Mouse (Mus musculus) liver, postnatal 0 days (tissue): ENCODE measurements around the gene Thsd4. TPM values are rescaled to one million over a fixed set of nuclear protein-coding genes. Genes with fewer than 3 reads are reported as not detected.

Experiments
- ATAC-seq: fragments of 200-750 bp; cut with Nextera tagmentation; 2 replicates; pipeline ENCODE4 v1.8.0; 2017; ENCODE audit warnings: mild to moderate bottlenecking, moderate library complexity
- DNase-seq: peaks from one replicate; pipeline ENCODE4 v3.0.0-alpha.2; 2016
- H3K27ac ChIP-seq: fragments of 300-500 bp; sonication (generic); 2 replicates; pipeline ENCODE4 v1.5.1; 2014; ENCODE audit warnings: antibody characterized with exemption, moderate library complexity, mild to moderate bottlenecking, low read depth
- H3K27me3 ChIP-seq: fragments of 300-500 bp; sonication (generic); 2 replicates; pipeline ENCODE4 v1.6.1; 2014; ENCODE audit warnings: low read length, control low read depth, mixed read lengths; ENCODE audit not compliant: insufficient read depth
- H3K36me3 ChIP-seq: fragments of 300-500 bp; sonication (generic); replicated peaks from 2 replicates; pipeline ENCODE4 v1.6.1; 2014; ENCODE audit warnings: mild to moderate bottlenecking, control low read depth, low read length, moderate library complexity, mixed read lengths; ENCODE audit not compliant: insufficient read depth
- H3K4me1 ChIP-seq: fragments of 300-500 bp; sonication (generic); 2 replicates; pipeline ENCODE4 v1.6.1; 2014; ENCODE audit warnings: antibody characterized with exemption, mild to moderate bottlenecking, control low read depth; ENCODE audit not compliant: insufficient read depth
- H3K4me2 ChIP-seq: fragments of 300-500 bp; sonication (generic); 2 replicates; pipeline ENCODE4 v1.6.1; 2014; ENCODE audit warnings: low read depth, mild to moderate bottlenecking, low read length, moderate library complexity, mixed read lengths
- H3K4me3 ChIP-seq: fragments of 300-500 bp; sonication (generic); 2 replicates; pipeline ENCODE4 v1.5.1; 2014; ENCODE audit warnings: low read depth, low read length
- H3K9ac ChIP-seq: fragments of 300-500 bp; sonication (generic); replicated peaks from 2 replicates; pipeline ENCODE4 v1.6.1; 2014; ENCODE audit warnings: mild to moderate bottlenecking, moderate library complexity
- H3K9me3 ChIP-seq: fragments of 300-500 bp; sonication (generic); 2 replicates; pipeline ENCODE4 v1.6.1; 2016; ENCODE audit warnings: mild to moderate bottlenecking, control low read depth, low read length, mixed read lengths
- CTCF ChIP-seq: sonication (generic); IDR thresholded peaks from 2 replicates; pipeline ENCODE4 v1.5.1; 2016; ENCODE audit warnings: antibody characterized with exemption, low read depth
- EP300 ChIP-seq: IDR thresholded peaks from 2 replicates; pipeline ENCODE4 v1.6.1; 2016; ENCODE audit warnings: antibody characterized with exemption, low read depth, mild to moderate bottlenecking
- WGBS: fragments of 180-500 bp; shearing (Covaris S2); extraction: QIAGEN DNeasy Blood & Tissue Kit; methylation state at CpG from one replicate; pipeline ENCODE4 v1.1.7; 2014; ENCODE audit not compliant: insufficient replicate concordance; 5-methylcytosine and 5-hydroxymethylcytosine counted together
- polyA plus RNA-seq: library from polyadenylated mRNA; unstranded; fragments of >200 nt; fragmentation: Nextera tagmentation; extraction: Ambion mirVana; gene quantifications from 2 replicates; pipeline ENCODE4 v1.2.1, GENCODE M21; 2015

Thsd4 gene
- polyA plus RNA-seq, 1 experiment from 2014 or later, result 0.70 TPM

DNA sequence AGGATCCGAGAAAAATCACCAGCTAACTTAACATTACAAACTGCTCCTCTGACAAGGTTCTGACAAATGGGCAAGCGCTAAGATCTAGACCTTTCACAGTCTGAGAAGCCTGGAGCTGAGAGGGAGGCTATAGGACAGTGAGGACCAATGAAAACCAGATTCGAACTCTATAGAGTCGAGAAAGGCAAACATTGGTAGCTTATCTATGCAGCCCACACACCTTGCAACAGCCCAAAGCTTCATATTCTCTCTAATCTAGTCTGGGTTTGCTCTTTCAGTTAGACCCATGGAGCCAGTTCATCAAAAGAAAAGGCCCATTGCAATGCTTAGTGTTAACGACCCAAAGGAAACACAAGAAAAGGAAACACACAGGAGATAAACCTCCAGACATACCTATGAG is 252.0 kb downstream of the Thsd4 start:
- WGBS, result 50% methylated on average over 5 of the region's 5 CpGs
- no peaks in the 10 kb centered on the region for H3K27me3 ChIP-seq
- no peak overlapping the region for H3K4me3 ChIP-seq
- DNase-seq (no peak), ATAC-seq (peak; percentile 56; the same call in 1 of the 2 replicates)
- H3K4me1 ChIP-seq, result no peaks in the 10 kb centered on the region
- no peaks in the 10 kb centered on the region for H3K9me3 ChIP-seq
- no peak overlapping the region for H3K4me2 ChIP-seq
- no peaks in the 10 kb centered on the region for H3K36me3 ChIP-seq
- H3K9ac ChIP-seq, result no peak overlapping the region
- no peak overlapping the region for H3K27ac ChIP-seq
- no peak for TF ChIP-seq CTCF
- 0 out of 2 replicates have a peak, but pooled peaks have one; percentile 21 for TF ChIP-seq EP300

GRCm38 (mm10) chr9:60267273-60267626 is 254.6 kb downstream of the Thsd4 start:
- no peaks in the 10 kb centered on the region for H3K9me3 ChIP-seq
- ATAC-seq, result no peak
- 75% methylated on average over 5 of the region's 5 CpGs for WGBS

DNA sequence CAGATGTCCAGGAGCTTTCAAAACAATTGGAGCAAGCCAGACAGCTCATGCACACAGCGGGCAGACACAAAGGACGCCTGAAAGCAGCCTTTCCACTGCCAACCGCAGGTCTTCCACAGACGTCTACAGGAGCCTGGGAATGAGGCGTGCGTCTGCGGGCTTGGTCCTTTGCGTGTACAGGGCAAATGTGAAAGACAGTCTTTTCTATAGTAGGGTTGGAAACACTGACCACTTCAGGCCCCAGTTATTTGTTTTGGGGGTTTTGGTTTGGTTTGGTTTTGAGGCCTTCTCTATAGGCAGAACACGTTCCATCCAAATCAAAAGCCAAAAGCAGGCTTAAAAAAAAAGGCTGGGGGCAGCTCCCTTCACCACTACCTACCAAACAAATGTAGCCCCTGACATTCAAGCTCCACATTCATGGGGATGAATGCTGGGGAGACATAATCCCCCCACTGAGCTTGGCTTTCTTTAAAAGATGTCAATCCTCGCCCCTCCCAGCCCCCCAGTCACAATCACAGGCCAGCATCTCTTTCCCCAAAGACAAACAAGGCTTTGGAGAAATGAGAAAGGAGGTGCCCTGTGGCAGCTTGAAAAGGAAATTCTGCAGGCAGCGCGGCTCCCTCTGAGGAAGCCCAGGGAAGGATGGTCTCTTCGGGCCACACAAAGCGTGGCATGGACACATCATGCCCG is 255.1 kb downstream of the Thsd4 start:
- Histone ChIP-seq H3K9me3 (no peaks in the 10 kb centered on the region), H3K4me1 (no peaks in the 10 kb centered on the region), H3K9ac (no peak overlapping the region), H3K36me3 (no peaks in the 10 kb centered on the region), H3K27me3 (no peaks in the 10 kb centered on the region), H3K27ac (no peak overlapping the region), H3K4me3 (no peak overlapping the region), H3K4me2 (no peak overlapping the region)
- no peak for DNase-seq
- no peak for ATAC-seq
- WGBS, result 82% methylated on average over 15 of the region's 15 CpGs
- TF ChIP-seq EP300 (no peak), CTCF (no peak)

More at GRCm38 (mm10) chr9:60267273-60267626, 254.6 kb downstream of the Thsd4 start:
- H3K27me3 ChIP-seq, result no peaks in the 10 kb centered on the region
- no peak overlapping the region for H3K27ac ChIP-seq
- no peaks in the 10 kb centered on the region for H3K36me3 ChIP-seq
- H3K9ac ChIP-seq, result no peak overlapping the region
- TF ChIP-seq CTCF (no peak), EP300 (no peak)
- H3K4me2 ChIP-seq, result no peak overlapping the region
- DNase-seq, result no peak
- H3K4me1 ChIP-seq, result no peaks in the 10 kb centered on the region
- H3K4me3 ChIP-seq, result no peak overlapping the region

- H3K4me2 ChIP-seq, result no peak overlapping the region
- H3K27me3 ChIP-seq, result no peaks in the 10 kb centered on the region
- no peak overlapping the region for H3K27ac ChIP-seq
- H3K9ac ChIP-seq, result no peak overlapping the region
- no peak for ATAC-seq
- no peak for DNase-seq
- no peaks in the 10 kb centered on the region for H3K9me3 ChIP-seq
- H3K4me3 ChIP-seq, result no peak overlapping the region
- H3K36me3 ChIP-seq, result no peaks in the 10 kb centered on the region
- whole genome bisulfite sequencing, result 38% methylated on average over 10 of the region's 10 CpGs
- H3K4me1 ChIP-seq, result no peaks in the 10 kb centered on the region
- TF ChIP-seq EP300, result no peak
- no peak for TF ChIP-seq CTCF
Measured at GRCm38 (mm10) chr9:60264586-60265325, 257.1 kb downstream of the Thsd4 start.

DNA sequence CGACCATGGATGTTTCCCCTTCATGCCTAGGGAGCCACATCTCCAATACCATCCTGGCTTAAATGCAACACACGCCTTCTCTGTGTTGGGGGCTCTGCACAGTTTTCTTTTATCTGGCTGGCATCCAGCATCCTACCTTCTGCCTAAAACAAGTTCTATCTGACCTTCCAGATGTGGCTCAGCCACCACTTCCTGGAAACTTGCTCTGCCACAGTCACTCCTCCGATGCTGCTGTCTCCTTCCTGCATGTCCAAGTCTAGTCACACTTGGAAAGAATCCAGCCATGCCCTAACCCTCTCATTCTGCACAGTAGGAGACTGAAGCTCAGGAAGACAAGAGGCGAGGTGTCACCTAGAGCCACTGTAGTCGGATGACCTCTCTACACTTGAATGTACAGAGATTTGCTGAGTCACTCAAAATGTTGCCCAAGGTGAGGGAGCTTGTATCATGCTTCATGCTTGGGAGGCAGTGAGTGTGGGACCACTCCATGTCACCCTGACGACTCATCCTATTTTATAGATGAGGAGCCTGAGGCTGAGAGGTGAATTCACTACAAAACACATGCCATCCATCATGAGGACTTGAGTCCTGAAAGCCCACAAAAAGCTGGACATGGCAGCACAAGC is 259.2 kb downstream of the Thsd4 start:
- Histone ChIP-seq H3K4me2 (no peak overlapping the region), H3K27ac (no peak overlapping the region), H3K4me1 (no peaks in the 10 kb centered on the region), H3K4me3 (no peak overlapping the region), H3K27me3 (no peaks in the 10 kb centered on the region), H3K9ac (no peak overlapping the region), H3K36me3 (no peaks in the 10 kb centered on the region), H3K9me3 (no peaks in the 10 kb centered on the region)
- TF ChIP-seq CTCF (no peak), EP300 (peak; percentile 46)
- WGBS, result 53% methylated on average over 6 of the region's 6 CpGs
- DNase-seq, result no peak
- ATAC-seq, result peak; percentile 38; the same call in 1 of the 2 replicates

GRCm38 (mm10) chr9:60259626-60260025 is 262.2 kb downstream of the Thsd4 start:
- Histone ChIP-seq H3K27ac (no peak overlapping the region), H3K4me3 (no peak overlapping the region), H3K27me3 (no peaks in the 10 kb centered on the region), H3K4me1 (no peaks in the 10 kb centered on the region), H3K36me3 (no peaks in the 10 kb centered on the region), H3K9ac (no peak overlapping the region), H3K9me3 (no peaks in the 10 kb centered on the region), H3K4me2 (no peak overlapping the region)
- DNase-seq, result no peak
- WGBS, result 83% methylated on average over 13 of the region's 13 CpGs
- no peak for ATAC-seq
- no peak for TF ChIP-seq CTCF
- no peak for TF ChIP-seq EP300
